Mouse (Mus musculus) CD8-positive naive resting alpha-beta T cell, adult 57 days (primary cell): ENCODE measurements around the gene Rhox1. TPM values are rescaled to one million over a fixed set of nuclear protein-coding genes. Genes with fewer than 3 reads are reported as not detected.

ENCODE experiments used
- total RNA-seq: library from RNA; stranded (reverse); gene quantifications from one replicate; pipeline ENCODE4 v1.2.4, GENCODE M21; 2023

Rhox1 gene
- not detected for total RNA-seq

GRCm38 (mm10) chrX:37222158-37222557 lies at the start of gene Rhox1:
Gene Rhox1, minus strand, starts transcription at chrX:37222258.

GRCm38 (mm10) chrX:37265038-37265437 lies 43.0 kb upstream of the Rhox1 start, which contains the start of gene Rhox4a:
Gene Rhox4a, plus strand, starts transcription at chrX:37265338.

GRCm38 (mm10) chrX:37249619-37250018 lies 27.6 kb upstream of the Rhox1 start, which contains the start of gene Rhox3a:
Gene Rhox3a, plus strand, starts transcription at chrX:37249919.

GRCm38 (mm10) chrX:37244676-37245075 lies 22.6 kb upstream of the Rhox1 start, which contains the start of gene Rhox2a:
Gene Rhox2a, plus strand, starts transcription at chrX:37244976.

GRCm38 (mm10) chrX:37210941-37211340 lies 11.1 kb downstream of the Rhox1 start, which contains the start of gene Gm9:
Gene Gm9, minus strand, starts transcription at chrX:37211041.

GRCm38 (mm10) chrX:37191105-37191743 lies 30.8 kb downstream of the Rhox1 start, which contains the start of the genes Ndufa1 and Rnf113a1:
Gene Ndufa1, minus strand, starts transcription at chrX:37191163.
Gene Rnf113a1, plus strand, starts transcription at chrX:37191245.

GRCm38 (mm10) chrX:37168742-37169141 lies 53.3 kb downstream of the Rhox1 start, which contains the start of gene Akap14:
Gene Akap14, minus strand, starts transcription at chrX:37168842.

Other genes starting within 250 kb of the Rhox1 start
- 164 TPM for gene Sept6, start 230.5 kb downstream of the Rhox1 start, total RNA-seq
- gene Sowahd, start 173.4 kb downstream of the Rhox1 start, total RNA-seq: not detected
- 1,709 TPM for gene Rpl39, start 136.9 kb downstream of the Rhox1 start, total RNA-seq
- 27.5 TPM for gene Upf3b, start 111.9 kb downstream of the Rhox1 start, total RNA-seq
- gene Nkap, start 95.5 kb downstream of the Rhox1 start, total RNA-seq: 21.0 TPM
- not detected for gene Akap14, start 53.4 kb downstream of the Rhox1 start, total RNA-seq
- gene Ndufa1, start 31.1 kb downstream of the Rhox1 start, total RNA-seq: 85.7 TPM
- 3.7 TPM for gene Rnf113a1, start 31.0 kb downstream of the Rhox1 start, total RNA-seq
- gene Gm9, start 11.2 kb downstream of the Rhox1 start, total RNA-seq: not detected
- gene Rhox2a, start 22.7 kb upstream of the Rhox1 start, total RNA-seq: not detected
- gene Rhox3a, start 27.7 kb upstream of the Rhox1 start, total RNA-seq: not detected
- not detected for gene Rhox4a, start 43.1 kb upstream of the Rhox1 start, total RNA-seq
- not detected for gene Rhox3a2, start 157.8 kb upstream of the Rhox1 start, total RNA-seq
- gene Rhox4a2, start 168.6 kb upstream of the Rhox1 start, total RNA-seq: not detected
- gene Rhox2b, start 189.8 kb upstream of the Rhox1 start, total RNA-seq: not detected
- gene Rhox4b, start 210.2 kb upstream of the Rhox1 start, total RNA-seq: not detected
- not detected for gene Rhox2c, start 231.4 kb upstream of the Rhox1 start, total RNA-seq
- gene Rhox3c, start 236.3 kb upstream of the Rhox1 start, total RNA-seq: not detected